Mouse (Mus musculus) spleen, adult 2 months (tissue): ENCODE results near the gene Parvb.

Experiments
- CTCF ChIP-seq: fragments of 200-500 bp; IDR thresholded peaks from 2 replicates; pipeline ENCODE4 v1.5.1; 2011; ENCODE audit warnings: mild to moderate bottlenecking, inconsistent platforms; ENCODE audit not compliant: insufficient read depth, insufficient read length, insufficient replicate concordance; ENCODE audit errors: extremely low read depth
- POLR2A ChIP-seq: fragments of 200-500 bp; IDR thresholded peaks from 2 replicates; pipeline ENCODE4 v1.6.1; 2011; ENCODE audit warnings: low read depth, low read length, inconsistent platforms

DNA sequence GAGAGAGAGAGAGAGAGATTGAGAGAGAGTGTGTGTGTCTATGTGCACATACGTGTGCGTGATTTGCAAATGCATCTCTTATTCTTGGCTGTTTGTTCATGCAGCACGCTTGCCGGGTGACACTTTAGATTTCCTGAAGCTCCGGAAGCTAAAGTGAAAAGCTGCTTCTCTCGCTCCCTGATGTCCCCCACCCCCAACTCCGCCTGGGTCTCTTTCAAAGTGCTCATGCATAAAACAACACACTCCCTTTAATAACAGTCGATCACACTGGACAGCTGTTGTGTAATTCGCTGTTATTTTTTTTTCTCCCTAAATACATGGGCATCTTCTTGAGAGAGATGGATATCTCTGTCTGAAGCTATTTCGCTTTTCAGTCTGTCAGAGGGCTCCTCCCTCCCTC, 73.5 kb downstream of the Parvb start:
- no peak for TF ChIP-seq POLR2A
- TF ChIP-seq CTCF: no peak
